Mouse (Mus musculus) forebrain, embryonic 15.5 days (tissue): ENCODE data around the gene Astl. TPM values are rescaled to one million over a fixed set of nuclear protein-coding genes. Genes with fewer than 3 reads are reported as not detected.
"Not testable (repeated sequence)": the region's sequence is repeated elsewhere in the genome, so short reads cannot be mapped to it uniquely, and the experiment has no call there.

Experiments
- ATAC-seq: fragments of 200-750 bp; cut with Nextera tagmentation; replicated peaks from 2 replicates; pipeline ENCODE4 v1.8.0; 2017; ENCODE audit warnings: mild to moderate bottlenecking, moderate TSS enrichment, moderate library complexity
- H3K27ac ChIP-seq: fragments of 300-500 bp; sonication (generic); replicated peaks from 2 replicates; pipeline ENCODE4 v1.5.1; 2015; ENCODE audit warnings: mild to moderate bottlenecking, inconsistent platforms
- H3K27me3 ChIP-seq: fragments of 300-500 bp; sonication (generic); 2 replicates; pipeline ENCODE4 v1.6.1; 2015; ENCODE audit warnings: inconsistent platforms
- H3K36me3 ChIP-seq: fragments of 300-500 bp; sonication (generic); 2 replicates; pipeline ENCODE4 v1.6.1; 2015; ENCODE audit warnings: mild to moderate bottlenecking, inconsistent platforms
- H3K4me1 ChIP-seq: fragments of 300-500 bp; sonication (generic); 2 replicates; pipeline ENCODE4 v1.6.1; 2015; ENCODE audit warnings: inconsistent platforms
- H3K4me2 ChIP-seq: fragments of 300-500 bp; sonication (generic); replicated peaks from 2 replicates; pipeline ENCODE4 v1.6.1; 2015; ENCODE audit warnings: mild to moderate bottlenecking, inconsistent platforms
- H3K4me3 ChIP-seq: fragments of 300-500 bp; sonication (generic); 2 replicates; pipeline ENCODE4 v1.5.1; 2015; ENCODE audit warnings: mild to moderate bottlenecking, inconsistent platforms
- H3K9ac ChIP-seq: fragments of 300-500 bp; sonication (generic); replicated peaks from 2 replicates; pipeline ENCODE4 v1.6.1; 2015; ENCODE audit warnings: mild to moderate bottlenecking, inconsistent platforms
- H3K9me3 ChIP-seq: fragments of 300-500 bp; sonication (generic); 2 replicates; pipeline ENCODE4 v1.6.1; 2016; ENCODE audit warnings: inconsistent platforms
- WGBS: fragments of 180-500 bp; shearing (Covaris S2); methylation state at CpG from one replicate; pipeline ENCODE4 v1.1.7; 2015; ENCODE audit warnings: mixed read lengths; 5-methylcytosine and 5-hydroxymethylcytosine counted together
- polyA plus RNA-seq: library from polyadenylated mRNA; unstranded; fragments of >200 nt; fragmentation: Nextera tagmentation; extraction: Ambion mirVana; gene quantifications from 2 replicates; pipeline ENCODE4 v1.2.1, GENCODE M21; 2015

The Astl gene
- polyA plus RNA-seq = not detected in 2 replicates

DNA sequence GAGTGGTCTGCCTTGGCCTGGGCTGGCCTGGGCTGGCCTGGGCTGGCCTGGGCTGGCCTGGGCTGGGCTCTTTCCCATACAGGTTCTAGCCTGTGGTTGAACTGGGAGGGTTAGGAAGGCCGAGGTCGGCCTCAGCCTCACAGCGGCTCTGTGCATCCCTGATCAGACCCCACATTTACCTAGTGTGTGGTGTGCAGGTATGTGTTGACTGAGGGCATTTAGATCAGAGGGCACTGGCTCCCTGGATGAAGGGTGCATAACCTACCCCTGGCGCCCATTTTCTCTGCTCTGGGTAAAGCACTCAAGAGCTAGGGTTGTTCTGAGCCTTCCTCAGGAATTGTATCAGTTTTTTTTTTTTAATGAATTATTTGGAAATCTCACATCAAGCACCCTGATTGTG lies at the start of gene Astl:
Gene Astl, plus strand, starts transcription at position 224 of the 400 bp plus-strand sequence.
- WGBS = 88% methylated on average over 4 of the region's 4 CpGs
- H3K27ac ChIP-seq = no peak within 1 kb of the TSS
- peaks cover 33% of the 10 kb centered on the region for H3K27me3 ChIP-seq
- ATAC-seq = no peak
- no peak within 1 kb of the TSS for H3K4me2 ChIP-seq
- no peak within 1 kb of the TSS for H3K4me3 ChIP-seq
- no peak within 1 kb of the TSS for H3K9ac ChIP-seq
- H3K36me3 ChIP-seq = no peaks in the 10 kb centered on the region
- no peaks in the 10 kb centered on the region for H3K9me3 ChIP-seq
- H3K4me1 ChIP-seq = peaks cover 8% of the 10 kb centered on the region

GRCm38 (mm10) chr2:127292250-127292649 lies 46.2 kb upstream of the Astl start:
- Histone ChIP-seq H3K4me3 (no peak overlapping the region), H3K27ac (no peak overlapping the region), H3K9me3 (no peaks in the 10 kb centered on the region), H3K36me3 (peaks cover 74% of the 10 kb centered on the region), H3K27me3 (no peaks in the 10 kb centered on the region), H3K4me1 (no peaks in the 10 kb centered on the region), H3K4me2 (no peak overlapping the region), H3K9ac (no peak overlapping the region)
- ATAC-seq = no peak
- 87% methylated on average over 4 of the region's 4 CpGs for WGBS

GRCm38 (mm10) chr2:127297001-127297805 lies 41.2 kb upstream of the Astl start:
- Histone ChIP-seq H3K27ac (no peak overlapping the region), H3K36me3 (peaks cover 81% of the 10 kb centered on the region), H3K4me2 (no peak overlapping the region), H3K9ac (no peak overlapping the region), H3K4me3 (no peak overlapping the region), H3K4me1 (no peaks in the 10 kb centered on the region), H3K9me3 (no peaks in the 10 kb centered on the region), H3K27me3 (no peaks in the 10 kb centered on the region)
- no peak for ATAC-seq
- WGBS = 96% methylated on average over 7 of the region's 7 CpGs

DNA sequence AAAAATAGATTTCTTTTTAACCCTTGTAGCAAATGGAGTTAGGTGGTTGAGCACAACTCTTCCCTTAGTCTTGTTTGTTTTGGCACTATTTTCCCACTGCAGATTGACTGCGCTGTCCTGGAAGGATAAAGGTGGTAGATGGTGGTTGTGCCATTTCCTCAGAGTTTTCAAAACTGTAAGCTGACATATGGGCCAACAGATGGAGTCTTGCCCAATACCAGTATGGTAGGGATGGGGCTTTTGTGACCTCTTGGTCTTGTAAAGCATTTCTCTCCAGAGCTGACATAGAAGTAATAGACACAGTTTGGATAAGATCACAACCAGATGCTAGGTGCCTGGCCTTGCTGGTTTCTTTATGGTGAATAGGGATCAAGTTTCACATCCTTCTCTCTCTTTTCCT lies 40.4 kb upstream of the Astl start:
- Histone ChIP-seq H3K27me3 (no peaks in the 10 kb centered on the region), H3K9ac (no peak overlapping the region), H3K4me2 (no peak overlapping the region), H3K9me3 (no peaks in the 10 kb centered on the region), H3K4me3 (no peak overlapping the region), H3K27ac (no peak overlapping the region), H3K36me3 (peaks cover 73% of the 10 kb centered on the region), H3K4me1 (no peaks in the 10 kb centered on the region)
- no peak for ATAC-seq
- WGBS = 96% methylated on average over 1 of the region's 1 CpGs

DNA sequence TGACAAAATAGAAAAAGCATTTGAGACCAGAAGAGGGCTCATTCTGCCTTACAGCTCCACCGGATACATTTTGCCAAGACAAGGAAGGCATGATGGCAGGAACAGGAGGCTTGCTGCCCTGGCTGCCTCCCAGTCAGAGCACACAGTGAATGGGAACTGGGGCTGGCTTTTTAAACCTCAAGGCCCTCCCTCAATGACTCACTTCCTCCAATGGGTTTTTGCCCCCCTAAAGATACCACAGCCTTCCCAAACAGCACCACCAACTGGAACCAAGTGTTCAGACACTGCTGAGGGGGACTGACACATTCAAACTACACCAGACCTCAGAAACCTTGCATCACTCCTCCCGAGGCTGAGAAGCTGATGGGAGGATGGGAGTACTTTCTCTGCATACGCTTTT lies 37.7 kb upstream of the Astl start:
- Histone ChIP-seq H3K9ac (no peak overlapping the region), H3K9me3 (no peaks in the 10 kb centered on the region), H3K36me3 (peaks cover 50% of the 10 kb centered on the region), H3K27ac (no peak overlapping the region), H3K4me3 (no peak overlapping the region), H3K4me2 (no peak overlapping the region), H3K4me1 (no peaks in the 10 kb centered on the region), H3K27me3 (no peaks in the 10 kb centered on the region)
- 74% methylated on average over 3 of the region's 3 CpGs for WGBS
- ATAC-seq = no peak

DNA sequence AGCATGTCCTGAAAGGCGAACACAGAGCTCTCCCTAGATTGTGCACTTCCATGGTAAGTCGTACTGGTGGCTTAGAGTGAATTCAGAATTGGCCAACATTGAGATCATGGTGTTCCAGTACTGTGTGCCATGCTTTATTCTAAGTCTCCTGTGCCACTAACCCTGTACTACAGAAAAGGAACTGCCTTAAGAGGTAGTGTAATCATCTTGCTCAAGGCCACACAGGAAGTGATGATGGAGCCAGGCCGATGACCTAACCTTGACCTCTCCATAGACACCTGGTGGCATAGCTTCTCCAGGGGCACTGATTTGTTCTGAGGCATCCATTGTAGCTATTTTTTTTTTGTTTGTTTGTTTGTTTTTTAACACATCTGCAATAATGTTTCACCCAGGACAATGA lies 36.6 kb upstream of the Astl start:
- no peak overlapping the region for H3K4me3 ChIP-seq
- 95% methylated on average over 3 of the region's 3 CpGs for WGBS
- H3K9me3 ChIP-seq = no peaks in the 10 kb centered on the region
- peaks cover 38% of the 10 kb centered on the region for H3K36me3 ChIP-seq
- H3K27me3 ChIP-seq = no peaks in the 10 kb centered on the region
- no peak overlapping the region for H3K27ac ChIP-seq
- H3K9ac ChIP-seq = no peak overlapping the region
- H3K4me2 ChIP-seq = no peak overlapping the region
- no peak for ATAC-seq
- no peaks in the 10 kb centered on the region for H3K4me1 ChIP-seq

DNA sequence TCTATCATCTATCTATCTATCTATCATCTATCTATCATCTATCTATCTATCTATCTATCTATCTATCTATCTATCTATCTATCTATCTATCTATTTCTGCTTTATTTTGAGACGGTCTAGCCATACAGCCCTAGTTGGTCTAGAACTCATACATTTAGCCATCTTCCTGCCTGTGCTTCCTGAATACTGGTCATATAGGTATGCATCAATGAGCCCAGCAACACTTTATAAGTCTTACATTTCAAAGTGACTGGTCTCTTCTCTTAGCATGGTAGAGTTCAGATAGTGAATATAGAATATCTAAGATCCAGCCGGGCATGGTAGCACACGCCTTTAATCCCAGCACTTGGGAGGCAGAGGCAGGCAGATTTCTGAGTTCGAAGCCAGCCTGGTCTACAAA lies 34.2 kb upstream of the Astl start:
- 96% methylated on average over 4 of the region's 4 CpGs for WGBS
- not testable (repeated sequence) for H3K27ac ChIP-seq, H3K9ac ChIP-seq, H3K4me1 ChIP-seq, H3K4me3 ChIP-seq, ATAC-seq, H3K4me2 ChIP-seq, H3K9me3 ChIP-seq, H3K27me3 ChIP-seq
- H3K36me3 ChIP-seq = peaks cover 15% of the 10 kb centered on the region

- H3K9ac ChIP-seq = no peak overlapping the region
- H3K4me3 ChIP-seq = no peak overlapping the region
- no peak overlapping the region for H3K4me2 ChIP-seq
- no peak for ATAC-seq
- no peak overlapping the region for H3K27ac ChIP-seq
- H3K36me3 ChIP-seq = peaks cover 11% of the 10 kb centered on the region
- WGBS = 89% methylated on average over 3 of the region's 3 CpGs
- H3K4me1 ChIP-seq = no peaks in the 10 kb centered on the region
- no peaks in the 10 kb centered on the region for H3K27me3 ChIP-seq
- no peaks in the 10 kb centered on the region for H3K9me3 ChIP-seq
Observed at GRCm38 (mm10) chr2:127304609-127305210, 33.7 kb upstream of the Astl start.

DNA sequence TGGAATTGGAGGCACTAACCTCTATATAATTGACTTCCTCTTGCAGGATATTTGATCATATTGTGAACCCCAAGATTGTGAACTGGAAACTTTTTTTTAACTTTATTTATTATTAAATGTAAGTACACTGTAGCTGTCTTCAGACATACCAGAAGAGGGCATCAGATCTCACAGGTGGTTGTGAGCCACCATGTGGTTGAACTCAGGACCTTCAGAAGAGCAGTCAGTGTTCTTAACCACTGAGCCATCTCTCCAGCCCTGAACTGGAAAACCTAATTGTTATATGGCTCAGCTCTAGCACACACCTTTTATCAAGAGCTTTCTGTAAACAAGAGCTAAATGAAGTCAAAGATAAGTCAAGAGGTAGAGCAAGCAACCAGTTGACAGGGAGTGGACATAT lies 32.3 kb upstream of the Astl start:
- H3K4me3 ChIP-seq = no peak overlapping the region
- no peaks in the 10 kb centered on the region for H3K9me3 ChIP-seq
- no peaks in the 10 kb centered on the region for H3K27me3 ChIP-seq
- H3K9ac ChIP-seq = no peak overlapping the region
- no peak overlapping the region for H3K4me2 ChIP-seq
- no peak overlapping the region for H3K27ac ChIP-seq
- ATAC-seq = no peak
- no peaks in the 10 kb centered on the region for H3K36me3 ChIP-seq
- no peaks in the 10 kb centered on the region for H3K4me1 ChIP-seq

GRCm38 (mm10) chr2:127307179-127307578 lies 31.3 kb upstream of the Astl start:
- Histone ChIP-seq H3K27me3 (no peaks in the 10 kb centered on the region), H3K4me2 (no peak overlapping the region), H3K9ac (no peak overlapping the region), H3K27ac (no peak overlapping the region), H3K4me1 (no peaks in the 10 kb centered on the region), H3K9me3 (no peaks in the 10 kb centered on the region), H3K4me3 (no peak overlapping the region), H3K36me3 (no peaks in the 10 kb centered on the region)
- 42% methylated on average over 3 of the region's 3 CpGs for WGBS
- no peak for ATAC-seq

DNA sequence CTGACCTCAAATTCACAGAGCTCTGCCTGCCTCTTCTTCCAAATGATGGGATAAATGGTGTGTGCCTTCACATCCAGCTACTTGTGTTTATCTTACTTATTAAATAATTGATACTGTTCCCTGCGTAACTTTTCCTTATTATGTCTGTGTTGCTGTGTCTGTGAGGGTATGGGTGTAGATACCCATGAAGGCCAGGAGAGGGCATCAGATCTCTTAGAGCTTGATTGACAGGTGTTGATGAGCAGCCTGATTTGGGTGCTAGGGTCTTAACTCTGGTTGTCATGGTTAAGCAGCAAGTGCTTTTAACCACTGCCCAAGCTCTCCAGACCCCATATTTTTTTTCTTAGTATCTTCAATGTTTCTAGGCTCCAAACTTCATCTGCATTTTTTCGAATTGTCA lies 29.8 kb upstream of the Astl start:
- 87% methylated on average over 2 of the region's 2 CpGs for WGBS
- no peak for ATAC-seq
- Histone ChIP-seq H3K9ac (no peak overlapping the region), H3K4me3 (no peak overlapping the region), H3K4me2 (no peak overlapping the region), H3K27me3 (no peaks in the 10 kb centered on the region), H3K9me3 (no peaks in the 10 kb centered on the region), H3K4me1 (no peaks in the 10 kb centered on the region), H3K27ac (no peak overlapping the region), H3K36me3 (no peaks in the 10 kb centered on the region)

DNA sequence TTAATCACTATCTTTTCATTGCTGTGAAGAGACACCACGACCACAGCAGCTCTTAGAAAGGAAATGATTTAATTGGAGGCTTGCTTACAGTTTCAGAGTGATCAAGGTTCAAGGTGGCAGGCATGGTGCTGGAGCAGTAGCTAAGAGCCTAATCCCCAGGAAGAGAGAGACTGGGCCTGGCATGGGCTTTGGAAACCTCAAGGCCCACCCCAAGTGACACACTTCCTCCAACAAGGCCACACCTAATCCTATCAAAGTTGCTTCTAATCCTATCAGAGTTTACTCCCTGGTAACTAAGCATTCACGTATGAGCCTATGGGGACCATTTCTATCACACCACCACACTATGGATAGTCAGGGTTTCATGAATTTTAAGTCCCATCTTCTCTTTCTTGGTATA lies 28.2 kb upstream of the Astl start:
- H3K27me3 ChIP-seq = no peaks in the 10 kb centered on the region
- H3K9me3 ChIP-seq = no peaks in the 10 kb centered on the region
- WGBS = 54% methylated on average over 2 of the region's 2 CpGs
- H3K4me1 ChIP-seq = no peaks in the 10 kb centered on the region
- H3K4me3 ChIP-seq = no peak overlapping the region
- no peak overlapping the region for H3K27ac ChIP-seq
- H3K36me3 ChIP-seq = no peaks in the 10 kb centered on the region
- no peak for ATAC-seq
- no peak overlapping the region for H3K4me2 ChIP-seq
- H3K9ac ChIP-seq = no peak overlapping the region

DNA sequence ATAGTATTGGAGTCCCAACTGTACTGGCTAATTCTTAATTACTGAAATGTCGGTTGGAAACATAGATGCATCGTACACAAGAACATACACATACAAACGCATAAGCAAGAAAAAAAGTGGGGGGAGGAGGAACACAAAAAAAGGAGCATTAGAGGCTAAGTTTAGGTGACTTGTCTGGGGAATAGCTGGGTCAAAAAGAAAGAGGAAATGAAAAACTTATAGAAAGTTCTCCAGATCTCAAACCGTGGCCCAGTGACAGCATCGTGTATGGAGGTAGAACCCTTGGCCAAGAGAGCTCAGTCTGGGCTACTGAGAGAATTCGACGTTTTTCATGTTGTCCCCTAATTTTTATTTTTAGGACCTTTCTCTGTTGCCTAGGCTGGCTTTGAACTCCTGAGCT lies 27.8 kb upstream of the Astl start:
- WGBS = 94% methylated on average over 7 of the region's 7 CpGs
- ATAC-seq = no peak

More for the DNA sequence above, 27.8 kb upstream of the Astl start:
- Histone ChIP-seq H3K4me1 (no peaks in the 10 kb centered on the region), H3K27me3 (no peaks in the 10 kb centered on the region), H3K27ac (no peak overlapping the region), H3K9me3 (no peaks in the 10 kb centered on the region), H3K4me3 (no peak overlapping the region), H3K36me3 (no peaks in the 10 kb centered on the region), H3K9ac (no peak overlapping the region), H3K4me2 (no peak overlapping the region)
